Mouse (Mus musculus): Measurements from ENCODE around the gene Tex48. TPM values are rescaled to one million over a fixed set of nuclear protein-coding genes. Genes with fewer than 3 reads are reported as not detected.

Gene Tex48
- not detected in 2 replicates for polyA plus RNA-seq (2015; fragmentation: Nextera tagmentation; extraction: Ambion mirVana)

GRCm38 (mm10) chr4:63622378-63622835, at the start of gene Tex48:
Gene Tex48, minus strand, starts transcription at chr4:63622428.
- Histone ChIP-seq H3K4me1 (no peaks in the 10 kb centered on the region), H3K4me2 (no peak within 1 kb of the TSS), H3K4me3 (no peak within 1 kb of the TSS), H3K9me3 (no peaks in the 10 kb centered on the region), H3K27me3 (no peaks in the 10 kb centered on the region), H3K27ac (no peak within 1 kb of the TSS), H3K36me3 (no peaks in the 10 kb centered on the region), H3K9ac (no peak within 1 kb of the TSS)
- WGBS: 51% methylated on average over 5 of the region's 5 CpGs
- ATAC-seq (ENCODE audit: borderline replicate concordance, extremely low read depth, low FRiP score, low TSS enrichment): no peak

- Histone ChIP-seq H3K9me3 (no peaks in the 10 kb centered on the region), H3K36me3 (no peaks in the 10 kb centered on the region), H3K27me3 (no peaks in the 10 kb centered on the region), H3K4me3 (no peak overlapping the region), H3K27ac (no peak overlapping the region), H3K4me1 (no peaks in the 10 kb centered on the region), H3K9ac (no peak overlapping the region), H3K4me2 (no peak overlapping the region)
- whole genome bisulfite sequencing: 63% methylated on average over 4 of the region's 4 CpGs
- ATAC-seq (ENCODE audit: borderline replicate concordance, extremely low read depth, low FRiP score, low TSS enrichment): no peak
Observed at GRCm38 (mm10) chr4:63668255-63668654, 46.0 kb upstream of the Tex48 start.

- Histone ChIP-seq H3K9ac (no peak overlapping the region), H3K4me2 (no peak overlapping the region), H3K4me3 (no peak overlapping the region), H3K36me3 (no peaks in the 10 kb centered on the region), H3K27me3 (no peaks in the 10 kb centered on the region), H3K9me3 (no peaks in the 10 kb centered on the region), H3K4me1 (no peaks in the 10 kb centered on the region), H3K27ac (no peak overlapping the region)
- ATAC-seq (ENCODE audit: borderline replicate concordance, extremely low read depth, low FRiP score, low TSS enrichment): no peak
- 64% methylated on average over 7 of the region's 7 CpGs for WGBS
Observed at GRCm38 (mm10) chr4:63665738-63666137, 43.5 kb upstream of the Tex48 start.

GRCm38 (mm10) chr4:63663279-63663678, 41.1 kb upstream of the Tex48 start, which contains the start of gene Gm11214:
Gene Gm11214, minus strand, starts transcription at chr4:63663379.
- WGBS: 83% methylated on average over 6 of the region's 6 CpGs
- Histone ChIP-seq H3K9ac (no peak within 1 kb of the TSS), H3K27me3 (no peaks in the 10 kb centered on the region), H3K4me2 (no peak within 1 kb of the TSS), H3K4me1 (no peaks in the 10 kb centered on the region), H3K9me3 (no peaks in the 10 kb centered on the region), H3K4me3 (no peak within 1 kb of the TSS), H3K27ac (no peak within 1 kb of the TSS), H3K36me3 (no peaks in the 10 kb centered on the region)
- ATAC-seq (ENCODE audit: borderline replicate concordance, extremely low read depth, low FRiP score, low TSS enrichment): no peak

GRCm38 (mm10) chr4:63661857-63662256, 39.6 kb upstream of the Tex48 start:
- Histone ChIP-seq H3K4me2 (no peak overlapping the region), H3K4me1 (no peaks in the 10 kb centered on the region), H3K9ac (no peak overlapping the region), H3K27ac (no peak overlapping the region), H3K4me3 (no peak overlapping the region), H3K36me3 (no peaks in the 10 kb centered on the region), H3K9me3 (no peaks in the 10 kb centered on the region), H3K27me3 (no peaks in the 10 kb centered on the region)
- WGBS: 74% methylated on average over 1 of the region's 1 CpGs
- no peak for ATAC-seq (ENCODE audit: borderline replicate concordance, extremely low read depth, low FRiP score, low TSS enrichment)

GRCm38 (mm10) chr4:63661426-63661825, 39.2 kb upstream of the Tex48 start:
- Histone ChIP-seq H3K9me3 (no peaks in the 10 kb centered on the region), H3K27me3 (no peaks in the 10 kb centered on the region), H3K9ac (no peak overlapping the region), H3K4me2 (no peak overlapping the region), H3K4me1 (no peaks in the 10 kb centered on the region), H3K4me3 (no peak overlapping the region), H3K27ac (no peak overlapping the region), H3K36me3 (no peaks in the 10 kb centered on the region)
- ATAC-seq (ENCODE audit: borderline replicate concordance, extremely low read depth, low FRiP score, low TSS enrichment): no peak
- WGBS: 74% methylated on average over 1 of the region's 1 CpGs

- Histone ChIP-seq H3K9ac (no peak overlapping the region), H3K4me3 (no peak overlapping the region), H3K4me2 (no peak overlapping the region), H3K9me3 (no peaks in the 10 kb centered on the region), H3K36me3 (no peaks in the 10 kb centered on the region), H3K4me1 (no peaks in the 10 kb centered on the region), H3K27ac (no peak overlapping the region), H3K27me3 (no peaks in the 10 kb centered on the region)
- ATAC-seq (ENCODE audit: borderline replicate concordance, extremely low read depth, low FRiP score, low TSS enrichment): no peak
- WGBS: 71% methylated on average over 1 of the region's 1 CpGs
Observed at GRCm38 (mm10) chr4:63659775-63660174, 37.5 kb upstream of the Tex48 start.

GRCm38 (mm10) chr4:63659086-63659485, 36.9 kb upstream of the Tex48 start:
- Histone ChIP-seq H3K9ac (no peak overlapping the region), H3K36me3 (no peaks in the 10 kb centered on the region), H3K4me3 (no peak overlapping the region), H3K4me1 (no peaks in the 10 kb centered on the region), H3K4me2 (no peak overlapping the region), H3K9me3 (no peaks in the 10 kb centered on the region), H3K27ac (no peak overlapping the region), H3K27me3 (no peaks in the 10 kb centered on the region)
- ATAC-seq (ENCODE audit: borderline replicate concordance, extremely low read depth, low FRiP score, low TSS enrichment): no peak
- WGBS: 27% methylated on average over 4 of the region's 4 CpGs

- H3K4me2 ChIP-seq: no peak overlapping the region
- no peaks in the 10 kb centered on the region for H3K9me3 ChIP-seq
- H3K4me3 ChIP-seq: no peak overlapping the region
- 65% methylated on average over 1 of the region's 1 CpGs for whole genome bisulfite sequencing
- no peaks in the 10 kb centered on the region for H3K36me3 ChIP-seq
- H3K27me3 ChIP-seq: no peaks in the 10 kb centered on the region
- no peak overlapping the region for H3K9ac ChIP-seq
- no peaks in the 10 kb centered on the region for H3K4me1 ChIP-seq
- H3K27ac ChIP-seq: no peak overlapping the region
- ATAC-seq (ENCODE audit: borderline replicate concordance, extremely low read depth, low FRiP score, low TSS enrichment): no peak
Observed at GRCm38 (mm10) chr4:63654381-63654780, 32.2 kb upstream of the Tex48 start.

- Histone ChIP-seq H3K36me3 (no peaks in the 10 kb centered on the region), H3K9me3 (no peaks in the 10 kb centered on the region), H3K27me3 (no peaks in the 10 kb centered on the region), H3K4me2 (no peak overlapping the region), H3K27ac (no peak overlapping the region), H3K4me3 (no peak overlapping the region), H3K4me1 (no peaks in the 10 kb centered on the region), H3K9ac (no peak overlapping the region)
- no peak for ATAC-seq (ENCODE audit: borderline replicate concordance, extremely low read depth, low FRiP score, low TSS enrichment)
Observed at GRCm38 (mm10) chr4:63643956-63644726, 21.9 kb upstream of the Tex48 start.

GRCm38 (mm10) chr4:63639842-63640241, 17.6 kb upstream of the Tex48 start:
- no peaks in the 10 kb centered on the region for H3K36me3 ChIP-seq
- no peaks in the 10 kb centered on the region for H3K27me3 ChIP-seq
- no peaks in the 10 kb centered on the region for H3K9me3 ChIP-seq
- no peaks in the 10 kb centered on the region for H3K4me1 ChIP-seq
- no peak overlapping the region for H3K4me3 ChIP-seq
- no peak overlapping the region for H3K4me2 ChIP-seq
- no peak for ATAC-seq (ENCODE audit: borderline replicate concordance, extremely low read depth, low FRiP score, low TSS enrichment)
- H3K9ac ChIP-seq: no peak overlapping the region
- H3K27ac ChIP-seq: no peak overlapping the region
- WGBS: 49% methylated on average over 2 of the region's 2 CpGs

- no peak for ATAC-seq (ENCODE audit: borderline replicate concordance, extremely low read depth, low FRiP score, low TSS enrichment)
- Histone ChIP-seq H3K9ac (no peak overlapping the region), H3K4me2 (no peak overlapping the region), H3K36me3 (no peaks in the 10 kb centered on the region), H3K9me3 (no peaks in the 10 kb centered on the region), H3K4me1 (no peaks in the 10 kb centered on the region), H3K4me3 (no peak overlapping the region), H3K27me3 (no peaks in the 10 kb centered on the region), H3K27ac (no peak overlapping the region)
- 52% methylated on average over 1 of the region's 1 CpGs for WGBS
Observed at GRCm38 (mm10) chr4:63638603-63639002, 16.4 kb upstream of the Tex48 start.

All from lung, embryonic 15.5 days (tissue).